Mouse (Mus musculus): Measurements from ENCODE around the gene Prpf31. TPM values are rescaled to one million over a fixed set of nuclear protein-coding genes. Genes with fewer than 3 reads are reported as not detected.

Gene Prpf31
- polyA plus RNA-seq, 1 experiment from 2014 or later = 112 TPM

DNA sequence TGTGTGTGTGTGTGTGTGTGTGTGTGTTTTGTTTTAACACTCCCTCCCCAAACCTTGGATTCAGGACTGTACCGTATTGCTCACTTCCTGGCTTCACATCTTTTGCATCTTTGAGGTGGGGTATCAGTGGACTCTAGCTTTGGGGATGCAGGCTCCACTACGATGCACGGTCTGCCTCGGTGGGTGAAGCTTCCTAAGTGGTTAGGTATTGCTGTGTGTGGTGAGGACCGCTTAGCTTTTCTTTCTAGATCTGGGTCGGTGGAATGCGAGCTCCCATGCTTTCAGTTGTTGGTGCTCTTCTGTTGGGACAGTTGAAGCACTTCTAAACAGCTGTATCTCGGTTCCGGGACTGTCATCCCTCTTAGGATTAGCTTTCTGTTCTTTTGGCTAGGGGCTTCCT lies 16.4 kb downstream of the Prpf31 start:
- ATAC-seq (ENCODE audit: insufficient read depth) (no peak), DNase-seq (peak; percentile 15)
- H3K9ac ChIP-seq = peak overlapping the region; percentile 99
- H3K4me1 ChIP-seq (ENCODE audit: insufficient read depth) = peaks cover 15% of the 10 kb centered on the region
- H3K4me3 ChIP-seq (ENCODE audit: low read depth, low read length) = peak overlapping the region; percentile 99
- peaks cover 31% of the 10 kb centered on the region for H3K36me3 ChIP-seq (ENCODE audit: insufficient read depth)
- no peak for TF ChIP-seq CTCF (IDR thresholded peaks at IDR 0.05; ENCODE audit: low read depth)
- no peaks in the 10 kb centered on the region for H3K9me3 ChIP-seq (ENCODE audit: low read depth, low read length)
- H3K27ac ChIP-seq (ENCODE audit: low read depth) = no peak overlapping the region
- peak overlapping the region; percentile 83 for H3K4me2 ChIP-seq
- no peaks in the 10 kb centered on the region for H3K27me3 ChIP-seq (ENCODE audit: insufficient read depth, low read length)
- 9% methylated on average over 9 of the region's 9 CpGs for WGBS

DNA sequence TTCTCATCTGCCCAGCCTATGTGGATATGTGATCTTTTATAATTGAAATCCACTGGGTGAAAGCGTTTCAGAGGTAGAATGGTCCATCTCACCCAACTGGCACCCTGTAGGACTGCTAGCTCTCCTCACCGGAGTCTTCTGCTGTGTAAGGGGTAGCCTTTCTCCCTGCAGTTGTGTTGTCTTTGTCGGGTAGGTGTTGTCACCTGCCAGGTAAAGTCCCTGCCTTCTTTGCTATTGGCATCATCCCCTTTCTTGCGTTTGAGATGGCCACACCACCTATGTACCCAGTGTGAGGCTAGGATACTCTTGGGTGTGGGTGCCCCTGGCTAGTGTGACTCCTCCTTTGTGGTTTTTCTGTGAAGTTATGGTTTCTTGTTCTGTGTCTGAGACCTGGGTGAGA lies 16.9 kb downstream of the Prpf31 start:
- peaks cover 32% of the 10 kb centered on the region for H3K36me3 ChIP-seq (ENCODE audit: insufficient read depth)
- H3K4me2 ChIP-seq = peak overlapping the region; percentile 83
- no peak for DNase-seq
- WGBS = 58% methylated on average over 4 of the region's 4 CpGs
- no peak overlapping the region for H3K27ac ChIP-seq (ENCODE audit: low read depth)
- ATAC-seq (ENCODE audit: insufficient read depth) = no peak
- no peaks in the 10 kb centered on the region for H3K27me3 ChIP-seq (ENCODE audit: insufficient read depth, low read length)
- H3K4me1 ChIP-seq (ENCODE audit: insufficient read depth) = peaks cover 15% of the 10 kb centered on the region
- H3K4me3 ChIP-seq (ENCODE audit: low read depth, low read length) = peak overlapping the region; percentile 99
- no peak for TF ChIP-seq CTCF (IDR thresholded peaks at IDR 0.05; ENCODE audit: low read depth)
- H3K9me3 ChIP-seq (ENCODE audit: low read depth, low read length) = no peaks in the 10 kb centered on the region
- H3K9ac ChIP-seq = peak overlapping the region; percentile 99

DNA sequence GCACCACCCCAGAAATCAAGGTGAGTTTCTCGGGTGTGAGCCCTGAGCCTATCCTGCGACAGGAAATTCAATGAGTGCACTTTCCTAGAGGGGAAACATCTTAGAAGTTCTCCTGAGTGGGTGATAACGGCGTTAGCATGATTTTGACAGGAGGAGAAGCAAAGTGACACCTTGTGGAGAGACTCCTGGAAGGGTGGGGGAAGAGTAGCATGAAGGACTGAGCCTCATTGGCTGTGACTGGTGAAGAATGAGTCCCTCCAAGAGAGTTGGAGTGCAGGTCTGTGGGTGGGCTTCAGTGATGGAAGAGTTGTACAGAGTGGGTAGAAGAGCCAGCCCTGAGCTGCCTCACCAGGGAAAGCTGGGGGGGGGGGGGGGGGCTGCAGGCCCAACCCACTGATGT lies 27.2 kb downstream of the Prpf31 start:
- H3K27me3 ChIP-seq (ENCODE audit: insufficient read depth, low read length) = no peaks in the 10 kb centered on the region
- no peak overlapping the region for H3K4me2 ChIP-seq
- ATAC-seq (ENCODE audit: insufficient read depth) (no peak), DNase-seq (no peak)
- H3K9ac ChIP-seq = no peak overlapping the region
- no peaks in the 10 kb centered on the region for H3K9me3 ChIP-seq (ENCODE audit: low read depth, low read length)
- TF ChIP-seq CTCF (IDR thresholded peaks at IDR 0.05; ENCODE audit: low read depth) = no peak
- no peaks in the 10 kb centered on the region for H3K4me1 ChIP-seq (ENCODE audit: insufficient read depth)
- WGBS = 77% methylated on average over 4 of the region's 4 CpGs
- H3K36me3 ChIP-seq (ENCODE audit: insufficient read depth) = peaks cover 100% of the 10 kb centered on the region
- no peak overlapping the region for H3K27ac ChIP-seq (ENCODE audit: low read depth)
- H3K4me3 ChIP-seq (ENCODE audit: low read depth, low read length) = no peak overlapping the region

DNA sequence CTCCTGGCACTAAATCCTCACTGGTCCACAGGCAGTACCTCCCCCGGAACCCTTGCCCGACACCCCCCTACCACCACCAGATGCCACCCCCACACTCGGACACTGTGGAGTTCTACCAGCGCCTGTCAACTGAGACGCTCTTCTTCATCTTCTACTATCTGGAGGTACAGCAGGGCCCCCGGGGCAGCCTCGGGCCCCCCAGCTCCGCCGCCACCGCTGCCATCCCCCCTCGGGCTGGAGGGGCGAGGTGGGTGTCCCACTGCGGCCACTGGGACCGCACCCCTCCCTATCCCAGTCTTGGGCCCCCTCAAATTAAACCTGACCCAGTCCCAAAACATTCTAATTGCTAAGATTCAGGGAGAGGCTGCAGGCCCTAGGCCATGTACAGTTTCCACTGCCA lies 28.8 kb downstream of the Prpf31 start:
- Histone ChIP-seq H3K27ac (ENCODE audit: low read depth) (no peak overlapping the region), H3K4me1 (ENCODE audit: insufficient read depth) (no peaks in the 10 kb centered on the region), H3K4me3 (ENCODE audit: low read depth, low read length) (no peak overlapping the region), H3K4me2 (no peak overlapping the region), H3K27me3 (ENCODE audit: insufficient read depth, low read length) (no peaks in the 10 kb centered on the region), H3K36me3 (ENCODE audit: insufficient read depth) (peaks cover 99% of the 10 kb centered on the region), H3K9ac (no peak overlapping the region), H3K9me3 (ENCODE audit: low read depth, low read length) (no peaks in the 10 kb centered on the region)
- ATAC-seq (ENCODE audit: insufficient read depth) = no peak
- no peak for TF ChIP-seq CTCF (IDR thresholded peaks at IDR 0.05; ENCODE audit: low read depth)
- DNase-seq = no peak
- 96% methylated on average over 14 of the region's 14 CpGs for WGBS

DNA sequence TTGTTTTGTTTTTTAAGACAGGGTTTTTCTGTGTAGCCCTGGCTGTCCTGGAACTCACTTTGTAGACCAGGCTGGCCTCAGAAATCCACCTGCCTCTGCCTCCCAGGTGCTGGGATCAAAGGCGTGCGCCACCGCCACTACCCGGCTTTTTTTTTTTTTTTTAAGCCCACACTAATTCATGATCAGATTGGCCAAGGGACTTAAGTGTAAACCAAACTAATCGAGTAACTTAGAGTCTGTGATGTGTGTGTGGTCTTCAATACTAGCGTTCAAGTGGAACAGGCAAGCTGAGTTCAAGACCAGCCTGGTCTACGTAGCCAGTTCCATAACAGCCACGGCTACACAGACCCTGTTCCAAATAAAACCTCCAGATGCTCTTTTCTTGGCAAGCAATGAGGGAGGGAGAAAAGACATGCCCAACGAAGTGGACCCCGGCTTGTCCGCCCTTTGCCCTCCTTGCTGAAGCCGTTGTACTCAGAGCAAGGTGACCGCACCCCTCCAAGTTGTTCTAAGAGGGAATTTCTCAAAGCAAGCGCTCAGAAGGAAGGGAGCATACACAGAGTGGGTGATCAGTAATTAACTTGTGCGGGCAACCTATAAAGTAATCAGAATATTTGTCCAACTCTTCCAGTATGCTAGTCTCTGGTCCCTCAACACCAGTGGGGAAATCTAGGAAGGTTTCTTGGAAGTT lies 34.9 kb downstream of the Prpf31 start:
- ATAC-seq (ENCODE audit: insufficient read depth) = peak; percentile 28

DNA sequence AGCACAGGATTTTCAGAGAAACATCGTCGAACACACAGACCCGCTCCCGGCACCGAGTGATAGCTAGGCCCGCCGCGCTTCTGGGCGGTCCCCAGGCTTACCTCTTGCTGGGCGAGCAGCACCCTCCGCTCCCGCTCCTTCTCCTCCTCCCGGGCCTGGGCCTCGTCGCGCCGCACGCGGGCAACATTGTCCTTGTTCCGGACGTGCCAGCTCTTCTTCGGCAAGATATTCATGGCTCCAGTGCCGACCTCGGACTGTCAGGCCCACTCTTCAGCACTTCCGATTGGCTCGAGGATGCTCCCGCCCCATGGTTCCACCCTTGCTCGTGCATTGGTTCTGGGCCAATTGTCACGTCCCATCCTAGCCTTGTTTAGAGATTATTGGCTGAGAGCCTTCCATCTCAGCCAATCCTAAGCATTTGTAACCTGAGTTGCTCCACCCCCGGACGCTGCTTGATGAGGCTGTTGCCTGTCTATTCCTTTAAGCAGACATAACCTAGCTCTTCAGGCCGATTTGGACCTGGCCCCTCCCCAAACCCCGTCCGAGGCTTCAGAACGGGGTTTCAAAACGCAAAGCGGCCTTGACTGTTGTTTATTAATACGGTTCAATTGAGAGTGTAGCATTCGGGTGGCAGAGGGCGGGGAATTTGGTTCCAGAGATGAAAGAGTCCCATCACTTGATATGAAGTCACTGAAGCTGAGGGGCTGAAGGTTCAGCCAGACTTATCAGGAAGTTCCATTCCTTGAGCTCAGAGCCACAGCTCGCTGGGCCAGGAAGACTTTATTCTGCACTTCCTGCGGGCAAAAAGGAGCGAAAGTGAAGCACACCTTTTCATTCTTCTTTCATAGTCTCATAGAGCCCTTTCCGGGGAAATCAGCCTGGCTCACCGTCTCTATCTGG lies 35.7 kb downstream of the Prpf31 start, which contains the start of gene Leng1:
Gene Leng1, minus strand, starts transcription at position 626 of the 900 bp plus-strand sequence.
- Histone ChIP-seq H3K9ac (peak within 1 kb of the TSS; percentile 69), H3K27me3 (ENCODE audit: insufficient read depth, low read length) (no peaks in the 10 kb centered on the region), H3K4me2 (peak within 1 kb of the TSS; percentile 82), H3K36me3 (ENCODE audit: insufficient read depth) (peaks cover 32% of the 10 kb centered on the region), H3K27ac (ENCODE audit: low read depth) (peak within 1 kb of the TSS; percentile 89), H3K4me1 (ENCODE audit: insufficient read depth) (0 out of 2 replicates have a peak, but pooled peaks cover 3% of the 10 kb centered on the region), H3K9me3 (ENCODE audit: low read depth, low read length) (no peaks in the 10 kb centered on the region), H3K4me3 (ENCODE audit: low read depth, low read length) (peak within 1 kb of the TSS; percentile 59)
- ATAC-seq (ENCODE audit: insufficient read depth) (peak; percentile 99), DNase-seq (peak; percentile 99)
- TF ChIP-seq CTCF (IDR thresholded peaks at IDR 0.05; ENCODE audit: low read depth) = no peak
- WGBS = 2% methylated on average over 45 of the region's 45 CpGs

More for the DNA sequence above, 34.9 kb downstream of the Prpf31 start:
- Histone ChIP-seq H3K9me3 (ENCODE audit: low read depth, low read length) (no peaks in the 10 kb centered on the region), H3K4me3 (ENCODE audit: low read depth, low read length) (peak overlapping the region; percentile 59), H3K36me3 (ENCODE audit: insufficient read depth) (peaks cover 40% of the 10 kb centered on the region), H3K4me2 (peak overlapping the region; percentile 82), H3K27ac (ENCODE audit: low read depth) (peak overlapping the region; percentile 74), H3K4me1 (ENCODE audit: insufficient read depth) (0 out of 2 replicates have a peak, but pooled peaks cover 3% of the 10 kb centered on the region), H3K27me3 (ENCODE audit: insufficient read depth, low read length) (no peaks in the 10 kb centered on the region), H3K9ac (peak overlapping the region; percentile 69)
- 29% methylated on average over 15 of the region's 15 CpGs for WGBS
- peak; percentile 38 for DNase-seq
- no peak for TF ChIP-seq CTCF (IDR thresholded peaks at IDR 0.05; ENCODE audit: low read depth)

DNA sequence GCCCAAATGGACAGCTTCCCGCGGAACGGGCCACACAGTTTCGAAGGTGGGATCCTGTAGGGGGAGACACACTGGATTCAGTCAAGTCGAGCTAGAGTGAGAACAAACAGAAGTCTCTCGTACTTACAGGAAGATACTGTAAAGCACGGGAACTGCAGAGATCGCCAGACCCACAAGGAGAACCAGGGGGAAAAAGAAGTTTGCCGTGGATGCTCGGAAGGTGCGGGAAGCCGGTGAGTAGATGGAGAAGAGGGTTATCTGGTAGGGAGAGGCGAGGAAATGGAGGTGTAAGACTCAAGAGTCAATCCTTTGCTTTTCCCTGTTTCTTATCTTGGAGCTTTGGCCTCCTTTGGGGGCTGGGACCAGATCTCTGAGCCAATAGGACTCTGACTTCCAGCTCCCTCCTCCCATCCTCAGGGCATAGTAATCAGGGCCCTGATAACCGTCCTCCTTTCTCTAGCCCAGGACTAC lies 37.2 kb downstream of the Prpf31 start:
- peak; percentile 29 for TF ChIP-seq CTCF (IDR thresholded peaks at IDR 0.05; ENCODE audit: low read depth)
- WGBS = 11% methylated on average over 14 of the region's 14 CpGs
- Histone ChIP-seq H3K9me3 (ENCODE audit: low read depth, low read length) (no peaks in the 10 kb centered on the region), H3K4me1 (ENCODE audit: insufficient read depth) (0 out of 2 replicates have a peak, but pooled peaks cover 3% of the 10 kb centered on the region), H3K27ac (ENCODE audit: low read depth) (no peak overlapping the region), H3K27me3 (ENCODE audit: insufficient read depth, low read length) (no peaks in the 10 kb centered on the region), H3K4me3 (ENCODE audit: low read depth, low read length) (no peak overlapping the region), H3K36me3 (ENCODE audit: insufficient read depth) (peaks cover 17% of the 10 kb centered on the region), H3K9ac (no peak overlapping the region), H3K4me2 (peak overlapping the region; percentile 82)
- ATAC-seq (ENCODE audit: insufficient read depth) (no peak), DNase-seq (peak; percentile 40)

All from lung, embryonic 14.5 days (tissue).